Mouse (Mus musculus) bone marrow macrophage, adult 2 months (primary cell): ENCODE measurements around the gene Top1. TPM values are rescaled to one million over a fixed set of nuclear protein-coding genes. Genes with fewer than 3 reads are reported as not detected.
A peak's percentile ranks its signal among the peaks of the same experiment; 100 is the strongest.

Experiments
- H3K27ac ChIP-seq: 2 replicates; pipeline ENCODE4 v1.5.1; 2012; ENCODE audit warnings: low read depth, low read length; ENCODE audit not compliant: insufficient read depth
- H3K4me1 ChIP-seq: 2 replicates; pipeline ENCODE4 v1.6.1; 2012; ENCODE audit warnings: low read length; ENCODE audit not compliant: control insufficient read depth, insufficient read depth
- H3K4me3 ChIP-seq: 2 replicates; pipeline ENCODE4 v1.5.1; 2012; ENCODE audit warnings: mild to moderate bottlenecking, low read length, moderate library complexity; ENCODE audit not compliant: insufficient read depth
- CTCF ChIP-seq: IDR thresholded peaks from 2 replicates; pipeline ENCODE4 v1.5.1; 2012; ENCODE audit warnings: low read depth, mild to moderate bottlenecking, low read length, moderate library complexity
- POLR2A ChIP-seq: IDR thresholded peaks from 2 replicates; pipeline ENCODE4 v1.6.1; 2012; ENCODE audit warnings: mild to moderate bottlenecking, low read depth, low read length, borderline replicate concordance
- polyA plus RNA-seq: library from polyadenylated mRNA; stranded (reverse); fragments of >200 nt; gene quantifications from 2 replicates; pipeline ENCODE4 v1.2.4, GENCODE M21; 2012; ENCODE audit not compliant: missing spikeins, insufficient read depth, insufficient read length

The Top1 gene
- polyA plus RNA-seq, 1 experiment = 42.9 TPM

DNA sequence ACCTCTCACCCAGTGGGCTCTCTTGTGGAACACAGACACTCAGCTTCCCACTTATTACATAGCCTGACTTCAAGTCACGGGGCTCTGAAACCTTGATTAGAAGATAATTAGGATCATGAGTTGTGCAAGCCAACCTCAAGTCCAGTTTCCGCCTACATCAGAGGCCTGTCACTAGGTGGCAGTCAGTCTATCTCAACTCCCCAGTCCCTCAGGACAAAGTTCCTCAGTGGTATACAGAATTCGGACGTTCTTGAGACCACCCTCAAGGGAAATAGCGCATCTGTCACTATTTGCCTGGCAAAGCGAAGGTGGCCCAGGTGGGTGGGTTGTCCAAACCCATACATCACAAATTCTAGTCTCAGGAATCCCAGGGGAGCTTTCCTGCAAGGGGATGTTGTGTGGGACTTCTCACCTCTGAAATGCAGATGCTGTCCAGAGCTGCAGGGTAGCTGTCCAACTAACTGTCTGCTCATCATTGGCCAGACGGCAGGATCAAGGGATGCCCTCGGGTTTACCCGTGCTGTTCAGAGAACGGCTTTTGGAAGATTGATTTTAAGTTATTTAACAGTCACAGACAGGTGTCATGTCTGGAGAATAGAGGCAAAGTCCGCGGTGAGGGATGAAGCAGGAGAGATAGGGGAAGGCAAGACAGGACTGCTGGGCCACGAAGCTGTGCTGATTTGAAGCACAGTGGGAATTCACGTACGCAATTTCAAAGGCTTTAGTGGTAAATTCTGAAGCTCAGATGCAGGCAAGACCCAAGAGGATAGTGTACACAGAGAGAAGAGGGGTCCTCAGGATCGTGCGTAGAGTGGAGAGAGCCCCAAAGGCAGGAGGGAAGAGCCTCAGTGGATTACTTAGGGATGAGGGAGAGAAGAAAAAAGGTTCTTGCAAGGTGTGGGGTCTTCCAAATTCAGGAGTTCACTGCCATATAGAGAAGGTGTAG, 84.4 kb downstream of the Top1 start:
- Histone ChIP-seq H3K27ac (no peak overlapping the region), H3K4me3 (peak overlapping the region; percentile 73), H3K4me1 (0 out of 2 replicates have a peak, but pooled peaks cover 8% of the 10 kb centered on the region)
- TF ChIP-seq CTCF = peak; percentile 24; the same call in 1 of the 2 replicates
- no peak for TF ChIP-seq POLR2A

DNA sequence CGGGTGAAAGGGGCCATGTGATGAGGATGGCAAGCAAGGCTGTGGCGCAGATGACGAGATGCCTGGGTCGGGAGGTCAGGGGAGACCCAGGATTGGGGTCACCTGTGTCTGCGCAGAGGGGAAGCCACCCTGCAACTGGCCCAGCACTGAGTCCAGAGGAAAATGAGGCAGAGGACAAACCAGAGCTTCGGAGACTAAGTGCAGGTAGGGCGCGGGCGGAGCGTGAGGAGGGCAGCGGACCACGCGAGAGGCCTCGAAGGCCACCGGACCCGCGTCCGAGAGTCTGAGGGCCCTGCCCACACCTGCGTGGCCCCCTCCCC, 85.1 kb downstream of the Top1 start:
- no peak overlapping the region for H3K27ac ChIP-seq
- 0 out of 2 replicates have a peak, but pooled peaks cover 8% of the 10 kb centered on the region for H3K4me1 ChIP-seq
- TF ChIP-seq POLR2A (no peak), CTCF (no peak)
- peak overlapping the region; percentile 73 for H3K4me3 ChIP-seq

DNA sequence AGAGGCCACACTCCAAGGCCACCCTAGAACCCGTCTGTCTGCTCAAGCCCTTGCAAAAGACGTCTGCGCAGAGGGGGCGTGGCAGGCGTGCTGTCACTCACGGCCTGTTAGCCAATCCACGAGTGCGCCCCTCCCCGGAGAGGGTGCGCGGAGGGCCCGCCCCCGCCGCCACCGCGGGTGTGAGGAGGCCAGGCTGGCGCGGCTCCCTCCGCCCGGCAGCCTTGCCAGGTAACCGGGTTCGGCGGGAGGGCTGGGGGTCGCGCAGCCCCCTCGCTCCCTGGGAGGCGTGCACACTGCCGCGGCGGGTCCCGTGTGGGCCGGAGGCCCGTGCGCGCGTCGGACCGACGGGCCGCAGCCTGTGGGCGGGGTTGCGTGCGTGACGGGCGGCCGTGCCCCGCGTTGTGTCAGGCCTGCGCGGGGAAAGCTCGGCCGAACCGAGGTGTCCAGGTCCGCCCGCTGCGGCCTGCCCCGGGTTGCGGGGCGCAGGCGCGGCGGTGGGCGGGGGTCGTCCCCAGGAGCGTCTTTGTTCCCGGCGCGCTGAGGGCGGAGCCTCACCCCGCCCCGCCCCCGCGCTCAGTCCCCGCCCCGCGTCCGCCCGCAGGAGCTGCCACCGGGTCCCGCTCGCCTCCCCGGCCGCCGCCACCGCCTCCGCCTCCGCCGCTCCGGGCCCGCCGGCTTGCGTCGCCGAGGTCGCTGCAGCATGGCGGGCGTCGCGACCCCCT, 85.6 kb downstream of the Top1 start, which contains the start of gene Plcg1:
Plcg1 (plus strand) TSS at position 184 of the 722 bp plus-strand sequence.
- TF ChIP-seq POLR2A (no peak), CTCF (no peak)
- H3K4me3 ChIP-seq = peak within 1 kb of the TSS; percentile 73

DNA sequence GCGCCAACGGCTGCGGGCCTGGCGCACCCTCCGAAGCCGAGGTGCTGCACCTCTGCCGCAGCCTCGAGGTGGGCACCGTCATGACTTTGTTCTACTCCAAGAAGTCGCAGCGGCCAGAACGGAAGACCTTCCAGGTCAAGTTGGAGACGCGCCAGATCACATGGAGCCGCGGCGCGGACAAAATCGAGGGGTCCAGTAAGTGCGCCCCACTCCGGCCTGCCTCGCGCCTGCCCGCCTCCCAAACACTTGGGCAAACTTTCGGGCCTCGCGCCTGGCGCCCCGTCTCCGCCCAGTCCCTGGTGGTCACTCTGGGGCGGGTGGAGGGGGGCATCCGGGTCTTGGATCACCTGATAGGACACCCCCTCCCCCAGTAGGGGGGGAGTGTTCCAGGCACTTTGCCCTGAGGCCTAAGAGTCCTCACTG, 86.2 kb downstream of the Top1 start:
- Histone ChIP-seq H3K4me3 (peak overlapping the region; percentile 73), H3K27ac (no peak overlapping the region), H3K4me1 (0 out of 2 replicates have a peak, but pooled peaks cover 8% of the 10 kb centered on the region)
- TF ChIP-seq CTCF (no peak), POLR2A (no peak)

More for the DNA sequence above, 85.6 kb downstream of the Top1 start, which contains the start of gene Plcg1:
- H3K27ac ChIP-seq = no peak within 1 kb of the TSS
- H3K4me1 ChIP-seq = 0 out of 2 replicates have a peak, but pooled peaks cover 8% of the 10 kb centered on the region

DNA sequence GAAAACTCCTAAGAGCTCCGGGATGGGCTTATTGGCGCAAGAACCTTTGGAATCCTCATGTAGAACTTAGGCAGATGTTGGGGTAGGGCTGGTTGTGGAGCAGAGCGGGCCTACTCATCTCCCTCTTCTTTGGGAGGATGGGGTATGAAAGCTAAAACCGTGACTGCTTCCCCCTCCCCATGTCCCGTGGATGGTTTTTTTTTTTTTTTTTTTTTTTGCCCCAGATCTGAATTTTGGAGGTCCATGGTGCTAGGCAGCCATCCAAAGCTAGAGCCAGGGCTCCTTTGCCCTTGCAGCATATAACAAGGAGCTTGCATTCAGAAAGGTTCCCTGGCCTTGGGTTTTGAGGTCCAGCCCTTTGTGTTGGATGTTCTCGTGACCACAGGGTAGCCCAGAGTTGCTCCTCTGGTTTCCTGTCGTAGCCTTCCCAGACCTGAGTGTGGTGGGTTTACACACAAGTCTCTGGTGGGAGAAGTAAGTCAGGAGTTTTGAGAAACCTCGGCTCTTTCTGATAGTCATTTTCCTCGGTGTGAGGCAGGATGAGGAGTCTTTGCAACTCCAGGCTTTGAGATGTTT, 86.8 kb downstream of the Top1 start:
- 0 out of 2 replicates have a peak, but pooled peaks cover 8% of the 10 kb centered on the region for H3K4me1 ChIP-seq
- no peak for TF ChIP-seq POLR2A
- no peak for TF ChIP-seq CTCF
- H3K4me3 ChIP-seq = peak overlapping the region; percentile 73
- H3K27ac ChIP-seq = no peak overlapping the region

DNA sequence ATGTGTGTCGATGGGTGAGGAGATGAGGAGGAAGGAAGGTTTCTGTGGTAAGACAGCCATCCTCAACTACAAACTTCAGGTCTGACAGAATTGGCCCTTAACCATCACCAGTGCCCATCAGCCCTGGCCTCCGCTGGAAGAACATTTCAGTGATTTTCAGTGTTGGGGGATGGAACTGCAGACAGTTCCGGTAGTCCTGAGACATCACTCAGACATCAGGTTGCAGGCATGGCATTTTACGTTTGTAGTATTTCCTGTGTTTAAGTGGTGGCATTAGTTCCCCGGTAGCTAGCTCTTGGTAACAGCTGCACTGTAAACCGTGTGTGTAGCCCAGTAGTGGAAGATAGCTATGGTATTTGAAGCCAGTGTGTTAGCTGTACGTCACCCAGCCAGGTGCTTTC, 87.4 kb downstream of the Top1 start:
- no peak for TF ChIP-seq CTCF
- TF ChIP-seq POLR2A = no peak
- Histone ChIP-seq H3K4me3 (no peak overlapping the region), H3K4me1 (0 out of 2 replicates have a peak, but pooled peaks cover 8% of the 10 kb centered on the region), H3K27ac (no peak overlapping the region)

DNA sequence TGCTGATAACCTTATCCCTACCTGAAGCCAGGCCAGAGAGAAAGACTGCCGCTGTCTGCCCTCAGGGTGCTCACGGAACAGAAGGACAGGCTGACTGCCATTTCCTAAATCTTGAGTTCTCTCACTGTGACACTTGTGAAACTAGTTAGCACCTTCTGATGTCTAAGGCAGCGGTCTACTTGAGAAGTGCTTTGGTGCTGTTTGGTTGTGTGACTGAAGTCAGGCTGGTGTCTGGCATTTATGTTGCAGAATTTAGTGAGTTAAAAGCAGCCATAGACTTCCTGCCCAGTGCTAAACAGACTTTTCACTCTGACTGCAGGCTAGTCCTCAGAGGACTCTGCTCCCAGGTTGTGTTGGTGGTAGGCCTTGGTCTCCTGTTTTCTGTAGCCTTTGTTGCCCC, 88.6 kb downstream of the Top1 start:
- no peak for TF ChIP-seq CTCF
- no peak for TF ChIP-seq POLR2A
- Histone ChIP-seq H3K27ac (no peak overlapping the region), H3K4me1 (0 out of 2 replicates have a peak, but pooled peaks cover 8% of the 10 kb centered on the region), H3K4me3 (no peak overlapping the region)

DNA sequence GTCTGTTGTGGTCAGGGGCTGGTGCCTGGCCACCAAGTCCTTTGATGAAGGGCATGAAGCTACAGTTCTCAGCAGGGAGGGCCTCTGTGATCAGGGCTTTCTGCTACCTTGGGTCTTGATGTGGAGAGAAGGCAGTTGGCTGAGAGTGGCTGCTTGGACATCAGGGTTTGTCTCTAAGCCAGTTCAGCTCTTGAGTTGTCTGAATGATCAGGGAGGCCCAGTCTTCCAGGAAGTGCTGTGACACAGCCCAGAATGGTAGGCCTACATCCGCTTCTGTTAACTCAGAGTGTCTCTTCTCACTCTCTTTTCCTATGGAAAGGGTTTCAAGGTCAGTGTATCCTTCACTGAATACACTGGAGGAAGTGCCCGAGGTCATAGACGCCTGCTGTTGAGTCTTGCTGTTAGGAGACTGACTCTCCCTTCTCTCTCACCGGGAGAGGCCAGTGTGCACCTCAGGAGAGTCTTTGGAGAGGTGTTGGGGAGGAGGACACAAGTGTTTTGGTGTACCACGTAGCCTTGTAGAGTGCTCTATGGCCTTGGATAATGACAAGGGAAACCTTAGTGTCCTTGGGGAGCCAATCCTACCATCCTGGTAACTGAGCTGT, 90.1 kb downstream of the Top1 start:
- Histone ChIP-seq H3K27ac (no peak overlapping the region), H3K4me1 (0 out of 2 replicates have a peak, but pooled peaks cover 5% of the 10 kb centered on the region), H3K4me3 (no peak overlapping the region)
- TF ChIP-seq POLR2A (no peak), CTCF (no peak)

DNA sequence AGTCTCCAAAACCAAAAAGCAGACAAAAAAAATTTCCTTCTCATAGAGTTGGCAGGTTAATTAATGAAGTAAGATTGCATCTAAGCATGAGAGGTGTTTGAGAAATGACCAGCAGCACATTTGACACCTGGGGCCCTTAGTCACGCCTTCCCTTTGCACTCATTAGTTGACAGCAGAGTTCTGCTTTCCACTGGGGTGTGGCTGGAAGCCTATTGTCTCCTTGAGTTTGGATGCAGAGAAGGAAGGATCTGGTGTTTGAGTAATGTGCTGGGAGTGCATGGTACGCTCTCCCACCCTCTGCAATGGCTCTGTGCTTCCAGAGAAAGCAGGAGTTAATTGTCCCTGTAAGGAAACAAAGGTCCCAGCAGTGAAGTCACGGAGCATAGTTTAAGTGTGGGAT, 90.8 kb downstream of the Top1 start:
- TF ChIP-seq CTCF (no peak), POLR2A (no peak)
- no peak overlapping the region for H3K4me3 ChIP-seq
- H3K4me1 ChIP-seq = peaks cover 8% of the 10 kb centered on the region
- no peak overlapping the region for H3K27ac ChIP-seq
